Mouse (Mus musculus) liver, postnatal 0 days (tissue): ENCODE measurements around the gene Pgk2.

Experiments used
- CTCF ChIP-seq: sonication (generic); IDR thresholded peaks from 2 replicates; pipeline ENCODE4 v1.5.1; 2016; ENCODE audit warnings: antibody characterized with exemption, low read depth
- EP300 ChIP-seq: IDR thresholded peaks from 2 replicates; pipeline ENCODE4 v1.6.1; 2016; ENCODE audit warnings: antibody characterized with exemption, low read depth, mild to moderate bottlenecking

DNA sequence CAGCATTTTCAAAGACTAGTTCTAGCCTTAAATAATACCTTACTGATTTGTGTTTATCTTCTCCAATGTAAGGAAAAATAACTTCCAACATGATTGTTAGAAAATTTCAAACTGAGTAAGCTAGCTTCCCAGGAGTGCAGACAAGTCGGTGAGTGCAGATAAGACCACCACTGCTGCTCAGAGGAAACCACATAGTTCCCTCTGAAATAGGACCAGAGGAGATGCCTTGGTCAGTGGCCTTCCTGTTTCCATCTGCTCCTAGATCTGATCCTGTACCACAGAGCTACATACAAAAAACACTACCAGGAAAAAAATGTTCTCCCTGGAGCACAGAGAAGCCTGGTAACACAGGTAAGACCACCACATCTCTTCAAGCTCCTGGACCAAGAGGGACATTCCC lies 44.0 kb upstream of the Pgk2 start:
- no peak for TF ChIP-seq CTCF
- no peak for TF ChIP-seq EP300
